Mouse (Mus musculus) E14TG2a.4 (cell line): ENCODE results near the gene Nrip1.

ENCODE experiments used
- CTCF ChIP-seq: conservative IDR thresholded peaks from 2 replicates; pipeline ENCODE4 v1.5.1; 2014; ENCODE audit warnings: low read length
- NANOG ChIP-seq: IDR thresholded peaks from 2 replicates; pipeline ENCODE4 v1.6.1; 2014; ENCODE audit warnings: borderline replicate concordance, low read length, mixed read lengths
- POU5F1 ChIP-seq: IDR thresholded peaks from 2 replicates; pipeline ENCODE4 v1.6.1; 2014; ENCODE audit warnings: low read length, borderline replicate concordance

DNA sequence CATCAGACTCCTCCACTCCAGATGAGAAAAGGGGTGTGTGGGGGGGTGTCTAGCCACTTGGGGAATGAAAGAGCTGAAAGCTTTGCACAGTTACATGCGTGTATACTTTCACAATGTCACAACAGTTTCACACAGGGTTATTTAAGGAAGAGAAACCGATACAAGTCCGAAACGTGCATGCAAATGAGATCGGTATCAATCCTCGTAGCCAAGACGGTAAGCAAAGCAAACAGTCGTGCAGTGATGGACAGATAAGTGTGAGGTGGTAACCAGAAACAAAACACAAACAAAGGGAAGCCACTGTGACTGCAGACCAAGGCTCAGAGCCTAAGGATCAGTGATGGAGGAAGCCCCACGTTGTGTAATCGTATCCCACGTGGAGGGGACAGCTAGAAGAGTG, 36.7 kb downstream of the Nrip1 start:
- TF ChIP-seq CTCF (no peak), POU5F1 (no peak), NANOG (no peak)
